Mouse (Mus musculus) left cerebral cortex, postnatal 36 days (tissue): Measurements from ENCODE around the gene Flot1. TPM values are rescaled to one million over a fixed set of nuclear protein-coding genes. Genes with fewer than 3 reads are reported as not detected.

Experiments used
- DNase-seq, 2 experiments: peaks; one replicate each; pipeline ENCODE4 v3.0.0; 2021 to 2022; ENCODE audit warnings: low spot score in 2 of 2, mixed read lengths in 1 of 2
- intact Hi-C: fragments of 180-260 bp; cut with DNase I; formaldehyde crosslinking; loops from one replicate; pipeline ENCODE4 v1.15.1; 2025
- total RNA-seq, 2 experiments: library from RNA; stranded (reverse); gene quantifications; 2 replicates each; pipeline ENCODE4 v1.2.3; 2021

Flot1 gene
- 100 to 1,000 TPM; 146 to 149 TPM for total RNA-seq

GRCm38 (mm10) chr17:35822964-35823937 lies at the start of gene Flot1:
TSS of gene Flot1 (plus strand) at chr17:35823230.
- intact Hi-C loops, result loop anchor here (2.0 kb wide), 1 partner anchor 84 kb away; no protein-coding TSS in a partner anchor
- DNase-seq, result peak; percentile 73 to 76

GRCm38 (mm10) chr17:35776811-35777609 lies 46.0 kb upstream of the Flot1 start:
- intact Hi-C loops, result loop anchor here (5.0 kb wide), 1 partner anchor 40 kb away; no protein-coding TSS in a partner anchor
- peak; percentile 64 to 69 for DNase-seq

GRCm38 (mm10) chr17:35778965-35779364 lies 44.1 kb upstream of the Flot1 start:
- no peak for DNase-seq
- intact Hi-C loops, result loop anchor here (5.0 kb wide), 1 partner anchor 38 kb away; no protein-coding TSS in a partner anchor

GRCm38 (mm10) chr17:35779466-35780205 lies 43.4 kb upstream of the Flot1 start:
- intact Hi-C loops, result loop anchor here (5.0 kb wide), 2 partner anchors 38 to 42 kb away; no protein-coding TSS in a partner anchor
- no peak for DNase-seq

GRCm38 (mm10) chr17:35780362-35780761 lies 42.7 kb upstream of the Flot1 start:
- intact Hi-C loops, result loop anchor here (5.0 kb wide), 1 partner anchor 43 kb away; no protein-coding TSS in a partner anchor

GRCm38 (mm10) chr17:35782398-35782797 lies 40.6 kb upstream of the Flot1 start:
- intact Hi-C loops, result loop anchor here (5.0 kb wide), 1 partner anchor 45 kb away; no protein-coding TSS in a partner anchor

More at GRCm38 (mm10) chr17:35780362-35780761, 42.7 kb upstream of the Flot1 start:
- DNase-seq, result no peak

DNA sequence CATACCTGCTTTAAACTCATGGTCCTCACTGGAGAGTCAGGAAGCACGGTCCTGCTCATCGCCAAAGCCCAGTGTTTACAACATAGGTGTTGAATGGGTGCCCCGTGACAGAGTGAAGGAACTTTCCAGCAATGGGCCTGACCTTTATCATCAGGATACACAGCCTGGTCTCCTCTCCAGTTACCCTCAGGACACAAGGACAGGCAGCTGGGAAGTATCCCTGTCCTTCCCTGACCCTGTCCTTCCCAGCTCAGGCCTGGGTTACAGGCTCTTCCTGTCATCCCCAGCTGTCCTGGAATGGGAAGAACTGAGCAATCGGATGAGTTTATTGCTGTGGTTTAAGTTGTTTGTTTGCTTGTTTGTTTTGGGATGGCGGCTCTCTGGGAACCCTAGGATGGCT lies 40.1 kb upstream of the Flot1 start:
- intact Hi-C loops, result loop anchor here (5.0 kb wide), 1 partner anchor 46 kb away; no protein-coding TSS in a partner anchor
- DNase-seq, result no peak

More at GRCm38 (mm10) chr17:35782398-35782797, 40.6 kb upstream of the Flot1 start:
- DNase-seq, result no peak

DNA sequence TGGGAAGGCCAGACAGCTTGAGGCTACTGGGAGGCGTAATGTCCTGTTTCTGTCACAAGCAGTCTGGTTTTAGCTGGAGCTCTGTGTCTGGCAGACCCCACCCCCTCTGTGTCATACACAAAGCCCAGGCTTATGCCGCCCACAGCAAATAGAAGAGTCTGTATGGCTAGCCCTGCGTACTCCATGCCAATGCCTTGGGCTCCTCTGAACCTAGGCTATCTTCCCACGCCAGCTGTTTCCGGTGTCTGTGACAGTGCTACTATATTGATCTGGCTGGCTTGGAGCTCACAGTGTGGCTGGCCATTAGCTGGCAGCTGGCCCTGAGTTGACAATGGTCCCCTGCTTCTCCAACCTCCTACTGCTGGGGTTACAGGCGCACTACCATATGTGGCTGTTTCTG lies 39.1 kb upstream of the Flot1 start:
- no peak for DNase-seq
- intact Hi-C loops, result loop anchor here (5.0 kb wide), 1 partner anchor 47 kb away; no protein-coding TSS in a partner anchor

- intact Hi-C loops, result no loop called here
These were observed 37.9 kb upstream of the Flot1 start for GRCm38 (mm10) chr17:35785140-35785539.

GRCm38 (mm10) chr17:35787493-35787892 lies 35.5 kb upstream of the Flot1 start:
- no peak for DNase-seq
- intact Hi-C loops, result no loop called here

More at GRCm38 (mm10) chr17:35785140-35785539, 37.9 kb upstream of the Flot1 start:
- no peak for DNase-seq

DNA sequence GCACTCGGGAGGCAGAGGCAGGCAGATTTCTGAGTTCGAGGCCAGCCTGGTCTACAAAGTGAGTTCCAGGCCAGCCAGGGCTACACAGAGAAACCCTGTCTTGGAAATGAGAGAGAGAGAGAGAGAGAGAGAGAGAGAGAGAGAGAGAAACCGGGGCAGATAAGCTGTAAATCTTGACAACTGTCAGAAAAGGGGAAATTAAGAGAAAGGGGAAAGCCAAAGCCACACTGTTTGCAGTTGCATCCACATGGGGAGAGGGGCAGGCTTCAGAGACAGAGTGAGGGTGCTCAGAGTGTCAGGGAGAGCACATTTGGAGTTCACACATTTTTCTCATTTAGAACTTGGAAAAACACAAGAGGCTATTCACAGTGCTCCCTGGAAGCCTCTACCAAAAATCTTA lies 35.0 kb upstream of the Flot1 start:
- no peak for DNase-seq
- intact Hi-C loops, result no loop called here

GRCm38 (mm10) chr17:35790933-35791332 lies 32.1 kb upstream of the Flot1 start:
- intact Hi-C loops, result no loop called here
- DNase-seq, result no peak

GRCm38 (mm10) chr17:35792837-35793236 lies 30.2 kb upstream of the Flot1 start:
- DNase-seq, result no peak
- intact Hi-C loops, result no loop called here

GRCm38 (mm10) chr17:35795099-35795498 lies 27.9 kb upstream of the Flot1 start:
- intact Hi-C loops, result no loop called here

DNA sequence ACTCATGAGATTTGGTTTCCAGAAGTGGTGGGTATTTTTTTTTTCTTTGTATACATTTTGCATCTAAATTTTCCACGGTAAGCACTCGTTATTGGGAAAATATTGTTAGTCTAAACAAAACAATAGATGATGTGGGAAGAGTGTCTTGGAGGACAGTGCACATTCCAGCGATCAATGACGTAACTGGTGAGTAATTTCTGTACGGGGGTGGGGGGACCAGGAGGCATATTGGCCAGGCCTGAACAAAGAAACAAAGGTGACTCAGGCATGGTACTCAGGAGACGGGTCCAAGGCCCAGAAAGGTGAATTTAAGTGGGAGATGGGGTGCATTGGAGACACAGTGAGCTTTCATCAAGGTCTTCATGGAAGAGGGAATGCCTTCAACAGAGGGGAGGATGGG lies 27.4 kb upstream of the Flot1 start:
- no peak for DNase-seq
- intact Hi-C loops, result no loop called here

More at GRCm38 (mm10) chr17:35795099-35795498, 27.9 kb upstream of the Flot1 start:
- DNase-seq, result no peak

GRCm38 (mm10) chr17:35796835-35797234 lies 26.2 kb upstream of the Flot1 start:
- no peak for DNase-seq
- intact Hi-C loops, result no loop called here

GRCm38 (mm10) chr17:35800905-35801304 lies 22.1 kb upstream of the Flot1 start:
- no peak for DNase-seq
- intact Hi-C loops, result no loop called here

DNA sequence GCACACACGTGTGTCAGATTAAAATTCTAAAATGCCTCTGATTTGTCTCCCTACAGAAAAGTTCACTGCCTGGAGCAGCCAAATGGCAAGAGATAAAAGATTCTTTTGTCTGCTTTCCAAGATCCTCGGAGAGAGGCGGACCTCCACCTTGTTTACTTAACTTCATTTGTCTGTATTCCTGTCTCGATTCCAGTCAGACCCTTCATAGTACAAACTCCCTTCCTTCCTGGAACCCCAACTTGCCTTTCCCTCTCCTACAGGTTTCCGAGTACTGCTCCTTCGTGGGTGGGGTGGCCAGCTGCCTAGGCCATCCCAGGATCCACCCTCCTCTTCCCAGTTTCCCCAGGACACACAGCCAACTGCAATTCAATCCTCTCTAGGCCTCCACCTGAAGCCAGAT lies 20.0 kb upstream of the Flot1 start:
- intact Hi-C loops, result no loop called here
- DNase-seq, result no peak

DNA sequence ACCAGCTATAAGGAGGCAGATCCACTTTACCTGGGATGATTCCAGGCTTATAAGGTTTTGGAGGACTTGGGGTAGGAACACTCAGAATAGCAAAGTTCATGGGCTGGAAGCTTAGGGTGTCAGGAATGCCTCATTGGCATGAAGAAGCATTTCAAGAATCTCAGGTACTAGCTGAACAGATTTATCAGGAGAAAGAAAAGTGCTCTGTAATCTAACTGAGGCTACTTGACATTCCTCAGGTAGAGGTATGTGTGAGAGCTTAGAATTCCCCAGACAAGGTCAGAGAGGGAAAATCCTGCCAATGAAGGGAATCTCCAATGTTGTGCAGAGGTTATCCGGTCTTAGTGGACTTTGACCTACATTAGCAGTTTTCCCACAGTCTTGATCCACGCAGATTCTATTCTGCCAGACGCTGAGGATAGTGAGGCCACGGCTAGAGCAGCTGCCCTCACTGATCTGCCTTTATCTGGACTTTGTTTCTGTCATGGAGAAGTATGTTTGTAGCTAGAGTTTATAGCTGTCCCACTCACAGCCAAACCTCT lies 19.1 kb upstream of the Flot1 start:
- intact Hi-C loops, result no loop called here
- no peak for DNase-seq
